Mouse (Mus musculus): ENCODE measurements around the gene Scamp4.
A peak's percentile ranks its signal among the peaks of the same experiment; 100 is the strongest.
"Not testable (repeated sequence)": the region's sequence is repeated elsewhere in the genome, so short reads cannot be mapped to it uniquely, and the experiment has no call there.

The Scamp4 gene

DNA sequence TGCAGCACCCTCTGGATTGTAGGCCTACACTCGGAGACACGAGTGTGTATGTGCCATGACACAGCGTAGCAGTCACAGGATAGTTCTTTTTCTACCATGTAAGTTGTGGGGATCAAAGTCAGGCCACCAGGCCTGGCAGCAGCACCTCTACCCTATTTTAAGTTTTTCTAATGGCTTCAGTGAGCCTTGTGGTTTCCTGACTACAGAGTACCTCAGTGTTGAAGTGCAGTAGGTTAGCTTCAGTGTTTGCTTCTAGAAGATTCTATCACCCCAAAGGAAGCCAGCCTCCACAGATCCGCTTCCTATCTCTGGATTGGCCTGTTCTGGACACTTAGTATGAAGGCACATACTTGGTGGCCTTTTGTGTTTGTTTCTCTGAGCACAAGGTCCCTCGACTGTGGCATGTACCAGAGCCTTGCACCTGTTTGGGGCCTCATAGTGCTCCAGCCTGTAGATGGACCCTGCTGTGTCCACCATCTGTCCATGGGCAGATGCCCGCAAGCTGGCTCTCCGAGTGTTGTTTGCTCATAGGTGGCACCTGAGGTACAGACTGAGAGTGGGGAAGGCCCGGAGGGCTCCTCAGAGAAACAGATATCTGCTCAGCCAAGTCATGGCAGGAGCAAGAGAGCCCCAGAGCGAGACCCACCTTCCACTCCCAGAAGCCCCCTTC lies 7.6 kb downstream of the Scamp4 start:
- no peak for DNase-seq (ENCODE audit: low spot score in 2 of 2)

- no peak for DNase-seq (ENCODE audit: low spot score in 2 of 2)
Measured at GRCm38 (mm10) chr10:80611024-80611423, 8.4 kb downstream of the Scamp4 start.

DNA sequence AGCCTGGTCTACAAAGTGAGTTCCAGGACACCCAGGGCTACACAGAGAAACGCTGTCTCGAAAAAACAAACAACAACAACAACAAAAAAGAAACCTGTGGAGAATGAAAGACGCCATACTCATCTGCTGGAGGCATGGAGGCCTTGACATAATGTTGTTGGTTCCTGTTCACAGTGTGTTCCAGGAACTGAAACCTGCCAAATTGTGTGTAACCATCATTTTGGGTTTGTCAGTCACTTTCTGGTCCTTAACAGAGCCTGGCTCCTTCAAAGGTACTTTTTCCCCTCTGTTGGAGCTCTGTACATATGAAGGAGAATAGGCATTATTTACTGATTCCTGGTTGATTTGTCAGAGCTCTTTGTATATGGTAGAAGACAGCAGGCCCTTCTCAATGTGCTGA lies 9.2 kb downstream of the Scamp4 start:
- no peak for DNase-seq (ENCODE audit: low spot score in 2 of 2)

- DNase-seq (ENCODE audit: low spot score in 2 of 2), result no peak
Measured at GRCm38 (mm10) chr10:80613821-80614220, 11.1 kb downstream of the Scamp4 start.

- no peak for DNase-seq (ENCODE audit: low spot score in 2 of 2)
Measured at GRCm38 (mm10) chr10:80614351-80614750, 11.7 kb downstream of the Scamp4 start.

- DNase-seq (ENCODE audit: low spot score in 2 of 2), result no peak
Measured at GRCm38 (mm10) chr10:80618181-80618580, 15.5 kb downstream of the Scamp4 start.

- no peak for DNase-seq (ENCODE audit: low spot score in 2 of 2)
Measured at GRCm38 (mm10) chr10:80619465-80620244, 17.0 kb downstream of the Scamp4 start.

DNA sequence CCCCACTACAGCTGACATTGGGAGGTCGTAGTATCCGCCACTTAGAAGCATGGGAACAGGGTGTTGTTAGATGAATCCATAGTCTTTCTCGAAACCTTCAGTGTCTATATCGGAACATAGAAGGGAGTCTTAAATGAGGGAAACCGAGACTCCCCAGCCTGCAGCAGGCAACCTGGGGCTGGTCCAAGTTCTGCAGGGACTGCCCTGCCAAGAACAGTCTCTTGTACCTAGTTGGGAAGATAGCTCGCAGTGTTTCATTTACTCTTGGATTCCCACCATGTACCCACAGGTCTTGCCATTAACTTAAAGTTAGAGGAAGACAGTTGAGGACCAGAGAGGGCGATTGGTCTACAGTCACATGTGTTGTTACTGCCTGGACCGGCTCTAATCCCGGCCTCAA lies 17.7 kb downstream of the Scamp4 start:
- DNase-seq (ENCODE audit: low spot score in 2 of 2), result no peak

DNA sequence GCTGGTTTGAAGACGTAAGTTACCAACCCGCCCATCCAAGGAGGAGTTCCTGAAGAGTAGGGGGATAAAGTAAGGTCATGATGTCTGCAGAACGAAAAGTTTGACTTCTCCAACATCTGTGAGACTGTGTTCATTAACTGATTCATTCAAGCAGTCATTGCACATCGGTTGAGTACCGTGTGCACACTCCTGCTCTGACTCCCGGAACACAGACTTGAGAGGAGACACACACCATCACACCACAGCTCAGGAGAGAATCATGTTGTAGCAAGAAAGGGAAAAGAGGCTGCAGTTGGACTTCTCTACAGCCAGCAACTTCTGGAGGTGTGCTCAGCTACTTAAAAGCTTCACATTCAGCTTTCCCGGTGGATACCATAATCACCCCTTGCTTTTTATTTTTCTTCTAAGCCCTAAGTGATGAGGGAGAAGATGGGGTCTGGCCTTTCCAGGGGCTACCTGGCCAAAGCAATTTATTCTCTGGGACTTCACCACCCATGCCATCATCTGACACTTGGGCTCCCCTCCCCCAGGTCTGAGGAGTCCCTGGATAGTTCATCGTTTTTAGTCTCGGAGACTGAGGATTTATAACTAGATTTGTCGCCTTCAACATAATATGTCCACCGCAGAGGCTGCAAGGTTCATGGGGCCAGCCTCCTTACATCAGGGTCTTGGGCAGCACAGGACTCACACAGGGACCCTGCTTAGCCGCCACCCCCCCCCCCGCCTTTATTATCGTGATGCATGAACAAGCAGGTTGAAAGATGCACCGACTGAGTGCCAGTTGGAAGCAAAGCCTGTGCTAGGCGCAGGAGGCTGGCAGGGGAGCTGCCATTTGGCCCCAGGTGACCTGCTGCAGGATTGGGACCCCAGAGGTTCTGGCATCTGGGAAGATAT lies 18.4 kb downstream of the Scamp4 start:
- DNase-seq (ENCODE audit: low spot score in 2 of 2), result peak in 1 of 2 experiments; percentile 48

- DNase-seq (ENCODE audit: low spot score in 2 of 2), result peak in 1 of 2 experiments; percentile 34
Measured at GRCm38 (mm10) chr10:80621690-80621939, 18.9 kb downstream of the Scamp4 start.

GRCm38 (mm10) chr10:80621940-80622660 lies 19.4 kb downstream of the Scamp4 start:
- DNase-seq (ENCODE audit: low spot score in 2 of 2), result peak; percentile 99

DNA sequence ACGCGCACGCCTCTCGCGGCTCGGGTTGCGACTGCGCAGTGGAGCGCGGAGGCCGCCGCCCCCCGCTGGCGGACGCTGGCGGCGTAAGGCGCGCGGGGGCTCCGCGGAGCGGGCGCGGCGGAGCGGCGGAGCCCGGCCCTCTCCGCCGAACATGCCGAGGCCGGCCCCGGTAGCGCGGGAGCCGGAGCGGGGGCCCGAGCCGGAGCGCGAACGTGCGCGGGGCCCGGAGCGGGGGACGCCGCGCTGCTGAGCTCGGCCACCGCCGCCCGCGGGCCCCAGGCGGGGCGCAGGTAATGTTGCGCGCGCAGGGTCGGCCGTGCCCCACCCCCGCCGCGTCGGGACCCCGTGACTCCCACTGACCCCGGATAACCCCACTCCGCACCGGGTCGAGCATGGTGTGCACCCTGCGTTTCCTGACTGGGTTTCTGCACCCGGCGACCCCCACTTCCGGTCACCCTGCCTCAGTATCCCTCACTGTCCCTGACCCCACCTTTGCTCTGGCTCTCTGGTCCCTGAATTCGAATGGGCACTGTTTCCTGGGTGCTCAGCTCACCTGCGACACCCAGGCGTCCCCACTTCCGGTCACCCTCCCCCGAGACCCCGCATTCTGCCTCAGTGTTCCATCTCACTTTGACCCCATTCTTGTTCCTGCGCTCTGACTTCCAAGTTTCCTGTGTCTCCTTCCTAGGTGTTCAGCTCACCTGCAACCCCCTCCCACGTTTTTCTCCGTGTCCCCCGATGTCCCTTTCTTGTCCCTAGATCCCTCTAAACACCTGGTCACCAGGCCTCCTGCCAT lies 20.2 kb downstream of the Scamp4 start, which contains the start of gene Csnk1g2:
Gene Csnk1g2, plus strand, starts transcription at position 178 of the 796 bp plus-strand sequence.
- peak in 1 of 2 experiments; percentile 72 for DNase-seq (ENCODE audit: low spot score in 2 of 2)

DNA sequence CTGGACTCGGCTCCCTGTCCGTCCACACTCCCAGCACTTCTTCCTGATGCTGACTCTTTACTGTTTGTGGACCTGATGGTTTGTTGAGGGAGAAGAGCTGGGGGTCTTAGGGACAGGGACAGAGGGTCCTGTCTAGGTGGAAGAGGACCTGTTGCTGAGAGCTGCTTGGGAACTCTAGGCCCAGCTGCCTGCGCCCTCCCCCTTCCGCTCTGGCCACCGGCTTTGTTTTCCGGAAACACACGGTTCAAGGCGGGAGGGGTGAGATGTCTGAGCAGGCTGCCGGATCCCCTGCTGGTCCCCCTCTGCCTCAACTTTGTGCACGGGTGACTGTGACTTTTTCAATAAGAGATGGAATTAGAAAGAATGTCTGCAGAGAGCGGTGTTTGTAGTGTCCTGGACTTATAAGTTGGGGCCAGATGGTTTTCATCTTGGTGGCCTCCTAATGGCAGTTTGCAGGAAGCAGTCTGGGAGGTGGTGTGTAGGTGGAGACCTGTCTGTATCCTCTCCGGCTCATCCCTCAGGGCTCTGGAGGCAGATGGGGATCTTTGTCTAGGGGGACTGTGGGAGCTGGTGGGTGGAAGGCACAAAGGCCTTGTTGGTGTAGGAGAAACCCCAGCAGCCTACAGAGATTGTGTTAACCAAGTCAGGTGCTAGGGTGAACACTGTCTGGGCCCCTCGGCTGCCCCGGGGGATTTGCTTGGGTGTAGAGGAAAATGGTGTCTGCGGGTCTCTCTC lies 21.0 kb downstream of the Scamp4 start:
- peak; percentile 65 to 78 for DNase-seq (ENCODE audit: low spot score in 2 of 2)

DNA sequence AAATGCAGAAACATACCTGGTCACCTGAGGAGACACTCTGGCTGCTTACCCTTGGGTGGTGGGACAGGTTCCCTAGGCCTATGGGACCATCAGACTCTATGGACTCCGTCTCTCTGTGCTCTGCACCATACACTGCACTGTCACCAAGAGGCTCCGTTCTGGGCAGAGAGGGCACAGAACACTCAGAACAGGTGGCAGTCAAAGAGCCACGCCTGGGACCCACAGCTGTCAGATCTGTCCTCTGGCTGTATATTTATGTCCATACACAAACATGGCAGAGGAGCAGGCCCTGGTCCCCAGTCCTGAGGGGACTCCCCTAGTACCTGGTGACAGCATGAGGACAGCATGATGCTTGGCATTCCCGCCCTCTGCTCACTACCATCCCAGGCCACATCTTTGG lies 23.1 kb downstream of the Scamp4 start:
- DNase-seq (ENCODE audit: low spot score in 2 of 2), result no peak

GRCm38 (mm10) chr10:80627685-80628084 lies 25.0 kb downstream of the Scamp4 start:
- DNase-seq (ENCODE audit: low spot score in 2 of 2), result peak; percentile 64 to 67

GRCm38 (mm10) chr10:80628925-80629324 lies 26.3 kb downstream of the Scamp4 start:
- DNase-seq (ENCODE audit: low spot score in 2 of 2), result no peak

DNA sequence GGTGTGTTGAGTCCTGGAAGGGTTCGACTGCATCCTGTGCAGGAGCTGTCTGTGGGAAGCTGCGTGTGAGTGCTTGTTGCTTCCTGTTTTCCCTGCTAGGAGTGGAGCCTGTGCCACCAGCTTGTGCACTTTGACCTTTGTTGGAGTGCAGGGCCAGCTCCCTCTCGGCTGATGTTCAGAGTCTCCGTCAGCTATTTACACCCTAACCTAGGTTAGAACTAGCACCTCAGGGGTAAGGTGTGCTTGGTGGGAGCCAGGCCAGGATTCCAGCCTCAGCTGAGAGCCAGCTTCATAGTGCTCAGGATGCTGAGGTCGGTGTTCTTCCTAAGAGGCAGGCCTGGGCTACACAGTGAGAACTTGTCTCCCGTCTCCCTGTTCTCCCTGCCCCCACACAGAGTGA lies 32.7 kb downstream of the Scamp4 start:
- no peak for DNase-seq (ENCODE audit: low spot score in 2 of 2)

DNA sequence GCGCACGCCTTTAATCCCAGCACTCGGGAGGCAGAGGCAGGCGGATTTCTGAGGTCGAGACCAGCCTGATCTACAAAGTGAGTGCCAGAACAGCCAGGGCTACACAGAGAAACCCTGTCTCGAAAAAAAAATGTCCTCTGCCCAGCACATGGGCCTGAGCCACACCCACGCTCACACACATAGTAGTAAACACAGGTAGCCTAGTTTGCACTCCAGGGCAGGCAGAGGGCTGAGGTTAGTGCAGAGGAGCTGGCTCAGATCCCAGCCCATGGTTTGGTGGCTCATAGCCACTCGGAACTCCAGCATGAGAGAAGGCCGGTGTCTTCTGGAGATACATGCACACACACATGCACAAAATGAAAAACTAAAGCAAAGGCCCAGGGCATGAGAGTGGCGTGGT lies 44.3 kb downstream of the Scamp4 start:
- DNase-seq (ENCODE audit: low spot score in 2 of 2), result no peak

GRCm38 (mm10) chr10:80649910-80650309 lies 47.2 kb downstream of the Scamp4 start:
- DNase-seq (ENCODE audit: low spot score in 2 of 2), result not testable (repeated sequence)

- DNase-seq (ENCODE audit: low spot score in 2 of 2), result no peak
Measured at GRCm38 (mm10) chr10:80650392-80650791, 47.7 kb downstream of the Scamp4 start.
